Mouse (Mus musculus): ENCODE measurements around the gene Kcnn1. TPM values are rescaled to one million over a fixed set of nuclear protein-coding genes. Genes with fewer than 3 reads are reported as not detected.

Kcnn1 gene
- total RNA-seq, 4 experiments from 2014 or later, result 18.0 to 21.5 (median 20.5) TPM

DNA sequence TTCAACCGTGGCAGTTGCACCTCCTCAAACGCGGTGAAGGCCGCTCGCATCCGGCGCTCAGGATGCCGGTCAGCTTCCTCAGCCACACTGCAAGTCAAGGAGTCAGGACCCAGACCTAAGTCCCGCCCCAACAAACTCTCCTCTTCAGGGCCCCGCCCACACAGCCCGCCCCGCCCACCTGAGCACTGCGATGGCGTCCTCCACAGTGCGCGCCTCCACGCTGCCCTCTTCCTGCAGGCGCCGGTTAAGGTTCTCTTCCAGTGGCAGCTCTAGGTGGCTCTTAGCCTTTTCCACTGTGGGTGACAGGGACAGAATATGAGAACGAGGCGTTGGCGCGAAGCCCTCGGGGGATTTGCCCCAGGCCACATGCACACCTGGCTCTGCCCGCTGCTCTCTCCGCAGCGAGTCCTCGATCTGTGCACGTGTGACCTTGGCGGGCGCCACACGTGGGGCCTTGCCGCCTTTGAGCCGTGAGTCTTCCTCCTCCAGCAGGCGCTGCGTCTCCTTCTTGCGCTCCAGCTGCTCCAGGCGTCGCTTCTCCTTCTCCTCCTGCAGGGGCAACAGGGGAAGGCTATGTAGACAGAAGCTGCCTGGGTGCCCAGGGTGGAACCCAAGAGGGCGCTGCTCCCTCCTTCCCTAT lies 5.6 kb upstream of the Kcnn1 start:
- no peak for DNase-seq (ENCODE audit: low spot score in 2 of 2)

DNA sequence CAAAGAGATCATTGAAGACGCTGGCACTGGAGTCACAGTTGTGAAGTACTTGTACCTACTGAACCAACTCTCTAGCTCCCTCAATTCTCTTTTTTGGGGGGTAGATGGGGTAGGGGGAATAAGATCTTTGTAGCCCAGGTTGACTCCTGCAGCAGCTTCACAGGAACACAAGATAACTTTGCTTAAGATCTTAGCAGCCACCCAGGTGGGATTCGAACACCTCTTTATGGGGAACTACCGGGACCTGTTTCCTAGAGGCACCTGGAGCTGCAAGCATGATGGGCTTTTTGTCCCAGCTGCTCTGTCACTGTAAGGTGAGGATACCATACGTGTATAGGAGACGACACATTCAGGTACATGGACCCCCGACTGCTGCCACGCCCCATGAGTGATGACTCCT lies 3.5 kb upstream of the Kcnn1 start:
- no peak for DNase-seq (ENCODE audit: low spot score in 2 of 2)

DNA sequence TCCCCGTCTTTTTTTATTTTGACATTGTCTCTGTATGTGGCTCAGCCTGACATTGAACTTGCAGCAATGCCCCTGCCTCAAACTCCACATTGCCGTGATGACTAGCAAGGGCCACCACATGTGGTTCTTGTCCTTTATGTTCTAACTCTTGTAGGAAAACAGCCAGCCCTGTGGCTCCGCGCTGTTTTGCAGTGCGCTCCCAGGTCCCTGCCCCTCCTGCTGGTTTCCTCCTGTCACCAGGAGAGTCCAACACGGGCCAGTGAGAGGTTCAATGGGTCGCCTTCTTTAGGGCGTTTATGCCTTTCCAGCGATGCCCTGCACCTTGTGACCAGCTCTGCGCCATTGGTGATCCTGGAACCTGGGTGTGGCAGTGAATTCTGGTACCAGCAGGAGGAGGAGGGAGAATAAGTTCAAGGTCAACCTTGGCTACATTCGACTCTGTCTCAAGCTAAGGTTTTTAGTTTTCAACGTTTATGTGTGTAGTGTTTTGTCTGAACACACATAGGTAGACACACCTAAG lies 3.0 kb upstream of the Kcnn1 start:
- no peak for DNase-seq (ENCODE audit: low spot score in 2 of 2)

DNA sequence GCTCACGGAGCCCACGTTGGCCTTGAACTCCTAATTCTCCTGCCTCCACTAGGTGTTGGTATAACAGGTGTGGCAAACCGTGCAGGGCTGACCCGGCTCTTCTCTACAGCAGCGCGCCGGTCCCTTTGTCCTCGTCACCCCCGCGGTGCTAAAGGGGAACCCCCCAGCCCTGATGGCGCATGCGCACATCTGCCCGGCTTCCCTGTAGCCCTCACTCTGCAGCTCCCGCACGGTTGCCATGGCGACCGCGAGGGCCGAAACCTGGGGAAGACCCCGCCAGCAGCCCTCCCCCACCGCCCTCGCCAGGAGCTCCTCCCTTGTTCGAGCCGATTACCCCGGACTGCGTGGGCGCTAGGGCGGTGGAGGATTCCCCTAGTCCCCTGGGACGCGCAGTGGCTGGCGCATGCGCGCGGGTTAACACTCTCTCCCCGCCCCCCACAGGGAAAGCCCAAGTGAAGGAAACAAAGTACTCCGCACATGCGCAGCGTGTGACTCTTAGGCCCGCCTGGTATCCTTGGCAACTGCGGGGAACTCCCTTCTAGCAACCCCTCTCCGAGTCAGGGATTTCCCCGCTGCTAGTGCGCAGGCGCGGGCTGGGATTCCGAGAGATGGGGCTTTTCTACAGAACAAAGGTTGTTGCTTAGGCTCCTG lies 2.4 kb upstream of the Kcnn1 start:
- peak; percentile 95 to 98 for DNase-seq (ENCODE audit: low spot score in 2 of 2)

DNA sequence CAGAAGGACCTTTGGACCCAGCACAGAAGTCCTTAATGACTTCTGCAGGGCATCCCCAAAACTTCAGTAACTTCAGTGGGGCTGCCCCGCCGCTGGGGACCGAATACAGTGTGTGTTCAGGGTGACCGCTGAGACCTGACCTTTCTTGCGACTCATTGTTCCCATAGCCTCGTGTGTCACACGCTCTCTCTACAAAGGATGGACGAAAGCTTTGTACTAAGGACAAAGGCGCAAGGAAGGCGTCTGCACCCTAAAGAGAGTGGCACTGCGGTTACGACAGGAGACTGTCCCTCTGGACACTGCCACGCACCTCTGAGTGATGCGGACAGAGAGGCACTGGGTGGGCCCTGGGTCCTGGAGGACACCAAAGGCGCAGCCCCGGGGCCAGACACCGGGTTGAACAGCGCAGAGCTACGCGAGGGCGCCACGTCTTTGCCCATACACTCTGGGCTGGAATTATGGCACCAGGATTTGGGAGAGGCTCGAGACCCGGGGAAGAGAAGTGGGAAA lies 1.7 kb upstream of the Kcnn1 start:
- DNase-seq (ENCODE audit: low spot score in 2 of 2), result no peak

DNA sequence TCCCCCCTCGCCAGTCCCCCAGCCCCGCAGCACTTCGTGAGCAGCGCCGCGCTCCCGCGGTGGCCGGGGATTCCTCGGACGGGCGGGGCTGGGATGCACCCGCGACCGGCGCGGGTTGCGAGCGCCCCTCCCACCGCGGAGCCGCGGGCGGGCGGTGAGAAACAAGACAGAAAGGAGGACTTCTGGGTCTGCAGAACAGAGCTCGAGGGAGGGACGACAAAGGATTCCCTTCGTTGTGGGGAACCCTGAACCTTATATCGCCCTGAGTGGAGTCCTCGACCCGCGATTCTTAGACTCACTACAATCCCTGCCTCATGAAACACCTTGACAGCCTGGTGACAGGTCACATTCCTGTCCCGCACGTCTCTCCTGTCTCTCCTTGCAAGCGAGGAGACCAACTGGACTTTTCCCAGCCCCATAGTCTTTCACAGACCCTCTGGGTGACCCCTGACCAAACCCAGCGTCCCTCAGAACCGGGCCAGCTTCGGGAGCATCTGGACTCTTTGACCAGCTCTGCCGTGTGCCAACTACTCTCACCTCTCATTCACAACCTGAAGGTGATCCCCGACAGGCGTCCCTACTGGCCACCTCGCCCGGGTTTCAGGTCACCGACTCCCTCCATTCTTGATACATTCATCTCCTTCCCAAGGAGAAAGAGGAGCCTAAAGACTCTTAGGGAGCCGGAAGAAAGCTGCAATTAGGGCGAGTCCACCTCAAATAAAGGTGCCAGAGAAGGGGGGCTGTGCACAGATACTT lies 1.1 kb upstream of the Kcnn1 start:
- no peak for DNase-seq (ENCODE audit: low spot score in 2 of 2)

DNA sequence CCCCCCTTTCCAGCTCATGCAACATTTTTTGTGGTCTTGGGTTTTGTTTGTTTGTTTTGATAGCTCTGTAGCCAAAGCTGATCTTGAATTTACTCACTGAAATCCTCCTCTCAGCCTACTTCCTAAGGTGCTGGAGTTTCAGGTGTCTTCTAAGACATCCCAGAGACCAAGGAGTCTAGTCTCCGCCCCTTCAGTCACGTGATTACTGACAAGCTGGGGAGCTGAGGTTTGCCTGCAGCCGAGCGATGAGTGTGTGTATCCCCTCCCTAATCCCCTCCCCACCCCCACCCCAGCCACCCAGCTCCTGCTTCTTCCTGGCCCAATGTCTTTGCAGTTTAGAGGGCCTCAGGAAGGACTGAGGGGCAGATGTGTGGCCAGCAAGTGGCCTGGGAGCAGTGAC lies 5.5 kb downstream of the Kcnn1 start:
- no peak for DNase-seq (ENCODE audit: low spot score in 2 of 2)

DNA sequence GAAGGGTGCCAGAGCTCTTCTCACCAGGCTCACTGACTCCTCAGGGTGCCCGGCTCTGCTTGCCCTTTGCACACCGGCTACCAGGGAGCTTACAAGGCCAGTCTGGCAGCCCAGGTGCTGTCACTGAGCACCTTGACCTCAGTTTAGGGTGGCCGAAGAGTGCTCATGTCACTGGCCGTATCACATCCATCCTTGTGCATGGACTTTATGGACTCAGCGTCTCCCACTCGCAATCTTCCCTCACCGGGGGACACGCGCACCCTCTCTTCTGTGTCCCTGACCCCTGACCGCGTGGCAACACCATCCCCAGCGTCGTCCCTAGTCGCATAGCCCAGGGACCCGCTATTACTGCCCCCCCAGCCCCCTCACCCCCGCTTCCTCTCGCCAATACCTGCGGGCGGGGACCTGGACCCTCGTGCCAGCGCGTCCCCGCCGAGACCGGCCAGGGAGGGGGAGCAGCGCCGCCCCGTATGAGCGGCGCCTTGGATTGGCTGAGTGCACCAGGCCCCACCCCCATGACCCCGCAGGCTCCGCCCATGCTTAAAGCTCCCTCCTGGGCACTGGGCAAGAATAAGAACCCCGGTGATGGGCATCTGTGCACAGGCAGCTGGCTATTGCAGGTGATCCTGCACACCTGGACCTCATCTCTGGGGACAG lies 6.4 kb downstream of the Kcnn1 start:
- DNase-seq (ENCODE audit: low spot score in 2 of 2), result peak; percentile 69 to 76

DNA sequence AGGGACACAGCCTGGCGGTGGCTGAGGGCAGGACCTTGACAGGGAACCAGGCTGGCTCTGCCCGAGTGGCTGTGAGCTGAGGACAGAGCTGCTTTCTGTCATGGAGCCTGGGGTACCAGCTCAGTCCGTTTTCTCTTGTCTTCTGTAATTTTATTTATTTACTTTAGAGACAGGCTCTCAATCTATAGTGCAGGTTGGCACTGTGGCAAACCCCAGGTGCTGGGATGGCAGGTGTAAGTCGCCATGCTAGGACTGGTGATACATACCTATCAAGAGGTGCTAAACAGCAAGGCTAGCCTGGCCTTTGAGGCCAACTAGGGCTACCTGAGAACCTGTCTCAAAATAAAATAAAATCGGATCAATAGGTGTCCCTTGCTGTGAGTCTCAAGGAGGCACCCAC lies 7.0 kb downstream of the Kcnn1 start:
- DNase-seq (ENCODE audit: low spot score in 2 of 2), result no peak

DNA sequence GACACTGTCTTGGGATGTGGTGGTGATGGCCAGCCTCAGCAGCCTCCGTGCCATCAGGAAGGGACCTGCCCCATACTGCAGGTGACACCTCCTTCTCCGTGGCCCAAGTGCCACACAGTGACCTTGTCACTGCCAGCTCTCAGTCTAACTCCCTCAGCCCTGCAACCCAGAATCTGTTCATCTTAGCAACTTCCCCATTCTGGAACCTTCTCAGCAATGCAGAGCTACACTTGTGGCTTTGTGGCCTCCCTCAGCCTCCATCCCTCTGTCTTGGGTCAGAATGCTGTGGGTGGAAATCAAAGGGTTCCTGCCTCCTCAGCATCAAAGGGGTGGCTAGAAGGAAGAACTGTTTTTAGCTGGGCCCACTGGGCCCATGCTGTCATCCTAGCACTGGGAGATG lies 9.2 kb downstream of the Kcnn1 start:
- no peak for DNase-seq (ENCODE audit: low spot score in 2 of 2)

DNA sequence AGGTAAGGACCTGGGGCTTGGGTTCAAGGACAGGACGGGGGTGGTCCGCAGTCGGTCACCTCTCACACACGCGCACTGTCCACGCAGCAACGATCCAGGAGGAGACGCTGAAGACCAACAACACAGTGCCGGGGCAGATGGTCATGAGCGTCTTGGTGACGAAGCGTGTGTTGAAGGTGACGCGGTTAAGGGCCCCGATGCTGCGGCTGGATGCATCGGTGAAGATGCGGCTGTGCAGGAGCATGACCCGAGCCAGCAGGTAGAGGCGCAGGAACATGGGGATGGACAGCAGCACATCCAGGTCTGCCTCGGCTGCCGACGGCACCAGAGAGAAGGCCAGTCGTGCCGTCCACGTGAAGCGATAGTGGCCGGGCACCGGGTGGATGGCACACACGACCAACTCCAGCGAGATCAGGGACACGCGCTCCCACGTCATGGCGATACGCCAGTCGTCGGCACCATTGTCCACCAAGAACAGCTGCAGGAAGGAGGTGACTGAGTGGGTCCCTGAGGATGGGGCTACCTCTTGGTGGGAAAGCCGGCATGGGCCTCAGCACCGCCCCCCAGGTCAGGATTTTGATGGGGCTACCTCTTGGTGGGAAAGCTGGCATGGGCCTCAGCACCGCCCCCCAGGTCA lies 10.3 kb downstream of the Kcnn1 start:
- DNase-seq (ENCODE audit: low spot score in 2 of 2), result no peak

DNA sequence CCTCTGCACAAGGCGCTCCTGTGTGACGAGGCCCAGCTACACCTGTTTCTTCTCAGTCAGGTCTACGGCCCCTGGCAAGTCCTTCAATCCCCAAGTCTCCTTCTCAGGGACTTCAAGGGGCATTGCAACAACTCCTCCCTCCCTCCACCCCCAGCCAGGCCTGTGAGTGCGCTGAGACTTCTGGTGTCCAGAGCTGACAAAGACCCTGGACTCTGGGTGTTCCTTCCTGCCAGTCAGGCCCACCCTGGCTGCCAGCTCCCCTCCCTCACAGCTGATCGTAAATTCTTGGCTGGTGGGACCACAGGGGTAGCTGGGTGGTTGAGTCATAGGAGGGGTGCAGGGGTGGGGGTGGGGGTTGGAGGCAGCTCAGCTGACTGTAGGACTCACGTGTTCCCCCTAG lies 11.2 kb downstream of the Kcnn1 start:
- DNase-seq (ENCODE audit: low spot score in 2 of 2), result no peak

DNA sequence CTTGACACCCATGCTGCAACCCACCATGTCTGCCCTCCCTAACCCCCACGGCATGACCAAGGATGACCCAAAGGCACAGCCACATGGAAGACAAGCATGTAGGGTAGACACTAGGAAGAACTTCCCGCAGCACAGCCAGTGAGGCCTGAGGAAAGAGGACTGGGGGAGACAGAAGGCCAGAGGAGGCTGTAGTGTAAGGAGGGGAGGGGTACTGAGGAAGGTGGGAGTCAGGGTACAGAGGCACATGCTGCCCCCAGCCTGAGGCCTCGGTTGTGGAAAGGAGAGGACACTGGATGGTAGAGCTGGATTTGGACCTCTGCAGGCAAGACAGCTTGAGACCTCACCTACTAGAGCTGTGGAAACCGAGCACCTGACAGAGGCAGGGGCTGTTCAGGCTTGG lies 12.1 kb downstream of the Kcnn1 start:
- no peak for DNase-seq (ENCODE audit: low spot score in 2 of 2)

DNA sequence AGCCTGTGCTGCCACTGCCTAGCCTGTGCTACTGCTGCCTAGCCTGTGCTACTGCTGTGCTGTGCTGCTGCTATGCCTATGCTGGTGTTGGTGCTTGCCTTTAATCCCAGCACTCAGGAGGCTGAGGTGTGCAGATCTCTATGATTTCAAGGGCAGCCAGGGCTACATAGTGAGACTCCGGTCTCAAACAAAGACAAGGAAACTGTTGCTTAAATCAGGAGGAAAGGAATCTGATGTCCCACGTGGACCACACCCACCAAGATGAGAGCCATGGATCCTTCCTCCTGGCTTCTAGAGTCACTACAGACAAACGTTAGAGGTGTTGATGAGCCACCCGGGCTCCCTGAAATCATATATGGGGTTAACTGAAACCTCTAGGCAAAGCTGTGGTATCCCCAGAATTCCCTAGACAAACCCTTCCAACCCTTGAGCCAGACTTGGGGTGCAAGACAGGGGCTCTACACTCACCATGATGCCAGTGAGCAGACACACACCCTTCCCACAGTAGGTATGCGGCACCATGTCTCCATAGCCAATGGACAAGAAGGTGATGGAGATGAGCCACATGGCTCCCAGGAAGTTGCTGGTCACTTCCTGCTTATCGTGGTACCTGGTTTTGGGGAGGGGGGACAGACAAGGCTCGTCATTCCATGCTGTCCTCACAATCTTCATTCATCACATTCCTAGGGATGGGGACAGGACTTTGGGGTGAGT lies 12.8 kb downstream of the Kcnn1 start:
- DNase-seq (ENCODE audit: low spot score in 2 of 2), result no peak

DNA sequence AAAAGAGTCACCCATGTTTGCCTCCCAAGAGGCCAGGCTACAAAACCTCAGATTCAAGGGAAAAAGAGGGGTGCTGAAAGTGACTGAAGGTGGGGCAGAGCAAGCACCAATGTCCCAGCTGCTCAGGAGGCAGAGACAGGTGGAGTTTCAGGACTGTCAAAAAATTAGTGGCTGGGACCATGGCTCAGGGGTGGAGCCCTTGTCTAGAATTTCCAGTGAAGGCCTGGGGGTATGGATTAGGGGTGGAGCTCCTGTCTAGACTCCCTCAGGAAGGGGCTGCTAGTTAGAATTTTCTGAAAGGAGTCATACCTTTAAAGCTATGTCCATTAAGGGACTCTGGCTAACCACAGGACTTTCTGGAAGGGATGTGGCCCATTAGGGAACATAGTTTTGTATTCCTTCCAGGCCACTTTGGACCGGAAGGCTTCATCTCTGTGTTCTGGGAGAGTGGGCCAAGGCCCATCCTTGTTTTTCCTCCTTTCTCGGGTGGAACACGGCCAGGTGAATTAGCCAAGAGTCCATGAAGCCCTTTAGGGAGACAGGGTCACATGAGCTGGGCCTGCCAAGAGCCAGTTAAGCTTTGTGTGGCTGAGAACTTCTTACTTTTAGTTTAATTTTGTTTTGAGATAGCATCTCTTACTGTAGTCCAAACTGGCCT lies 13.6 kb downstream of the Kcnn1 start:
- peak; percentile 67 to 75 for DNase-seq (ENCODE audit: low spot score in 2 of 2)

DNA sequence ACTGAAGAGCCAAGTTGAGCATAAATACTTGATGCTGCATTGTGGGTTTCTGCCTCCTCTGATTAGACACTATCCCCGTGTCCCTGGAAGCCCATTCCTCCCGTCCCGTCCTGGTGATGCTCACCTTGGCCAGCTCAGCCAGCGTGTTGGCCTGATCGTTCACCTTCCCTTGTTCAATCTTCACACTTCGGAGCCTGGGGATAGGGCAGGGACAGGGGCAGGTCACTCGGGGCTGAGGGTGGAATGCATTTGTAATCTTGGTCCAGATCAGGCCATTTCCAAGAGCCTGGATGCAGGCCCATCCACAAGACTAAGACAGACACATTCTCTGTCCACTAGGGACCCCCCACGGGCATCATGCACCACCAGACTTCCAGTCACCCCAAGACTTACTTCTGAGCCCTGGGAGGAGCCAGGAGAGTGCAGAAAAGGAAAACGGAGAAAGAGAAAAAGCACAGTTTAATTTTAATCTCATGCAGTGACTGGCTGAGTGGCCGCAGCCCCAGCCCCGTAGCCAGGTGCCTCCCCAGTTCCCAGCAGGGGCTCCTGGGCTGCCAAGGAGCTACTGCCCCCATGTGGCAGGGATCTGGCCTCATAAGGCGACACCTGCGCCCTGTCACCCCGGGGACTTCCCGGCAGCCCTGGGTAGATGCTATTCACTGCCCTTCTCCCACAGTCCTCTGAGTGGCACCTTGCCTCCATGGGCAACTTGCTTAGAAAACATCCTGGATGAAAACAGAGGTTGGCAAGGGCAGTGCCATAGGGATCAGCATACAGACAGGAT lies 16.5 kb downstream of the Kcnn1 start:
- DNase-seq (ENCODE audit: low spot score in 2 of 2), result no peak

DNA sequence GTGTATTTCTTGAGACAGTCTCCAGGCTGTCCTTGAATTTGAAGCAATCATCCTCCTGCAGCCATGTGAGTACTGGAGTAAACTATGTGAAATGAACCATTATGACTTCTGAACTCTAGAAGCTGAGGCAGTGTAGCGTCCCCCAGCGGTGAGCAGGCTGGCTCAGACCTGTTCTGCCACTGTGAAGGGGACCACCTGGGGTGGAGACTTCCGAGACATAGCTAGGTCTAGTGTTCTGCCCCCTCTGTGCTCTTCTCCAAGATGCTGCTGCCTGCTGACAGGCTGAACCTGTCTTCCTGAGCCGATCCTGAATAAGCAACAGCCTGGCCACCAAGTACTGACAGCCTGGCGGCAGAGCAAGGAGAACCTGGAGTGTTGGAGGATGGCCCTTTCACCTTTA lies 17.9 kb downstream of the Kcnn1 start:
- DNase-seq (ENCODE audit: low spot score in 2 of 2), result no peak

DNA sequence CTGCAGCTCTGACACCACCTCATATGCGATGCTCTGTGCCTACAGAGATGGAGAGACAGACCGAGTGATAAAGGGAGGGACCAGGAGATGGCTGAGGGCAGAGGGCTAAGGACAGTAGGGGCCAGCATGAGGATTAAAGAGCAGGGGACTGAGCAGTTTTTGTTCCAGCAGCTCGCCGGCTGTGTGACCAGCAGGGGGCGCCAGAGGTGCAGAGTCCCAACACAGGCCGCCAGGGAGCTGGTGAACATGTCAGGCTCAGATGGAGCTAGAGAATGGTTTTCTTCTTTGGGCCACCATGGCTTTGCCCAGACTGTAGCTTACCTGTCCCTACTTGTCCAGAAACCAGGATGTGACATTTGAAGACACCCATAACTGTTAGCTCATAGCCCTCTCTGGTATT lies 18.5 kb downstream of the Kcnn1 start:
- peak; percentile 84 to 86 for DNase-seq (ENCODE audit: low spot score in 2 of 2)

DNA sequence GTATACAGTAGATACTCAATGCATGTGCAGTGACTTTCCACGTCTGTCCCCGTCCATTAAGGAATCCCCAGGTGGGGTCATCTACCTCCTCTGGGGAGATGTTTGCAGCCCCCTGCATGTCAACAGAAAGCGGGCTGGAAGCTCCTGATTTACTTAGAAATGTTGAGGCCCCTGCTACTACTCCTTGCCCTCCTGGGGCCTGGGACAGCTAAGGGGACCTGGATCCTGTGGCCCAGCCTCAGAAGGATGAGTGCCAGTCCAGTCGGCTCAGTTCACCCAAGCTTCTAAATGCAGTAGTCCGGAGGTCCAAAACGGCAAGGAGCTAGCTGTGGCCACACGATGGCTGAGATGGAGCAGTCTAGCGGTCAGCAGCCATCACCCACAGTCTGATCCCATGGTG lies 19.1 kb downstream of the Kcnn1 start:
- no peak for DNase-seq (ENCODE audit: low spot score in 2 of 2)
